Mouse (Mus musculus) lung, postnatal 10 days (tissue): ENCODE results near the gene Gatd1.
"Not testable (repeated sequence)": the region's sequence is repeated elsewhere in the genome, so short reads cannot be mapped to it uniquely, and the experiment has no call there.

Source experiments
- DNase-seq: peaks from one replicate; pipeline ENCODE4 v3.0.0; 2021

Gene Gatd1

DNA sequence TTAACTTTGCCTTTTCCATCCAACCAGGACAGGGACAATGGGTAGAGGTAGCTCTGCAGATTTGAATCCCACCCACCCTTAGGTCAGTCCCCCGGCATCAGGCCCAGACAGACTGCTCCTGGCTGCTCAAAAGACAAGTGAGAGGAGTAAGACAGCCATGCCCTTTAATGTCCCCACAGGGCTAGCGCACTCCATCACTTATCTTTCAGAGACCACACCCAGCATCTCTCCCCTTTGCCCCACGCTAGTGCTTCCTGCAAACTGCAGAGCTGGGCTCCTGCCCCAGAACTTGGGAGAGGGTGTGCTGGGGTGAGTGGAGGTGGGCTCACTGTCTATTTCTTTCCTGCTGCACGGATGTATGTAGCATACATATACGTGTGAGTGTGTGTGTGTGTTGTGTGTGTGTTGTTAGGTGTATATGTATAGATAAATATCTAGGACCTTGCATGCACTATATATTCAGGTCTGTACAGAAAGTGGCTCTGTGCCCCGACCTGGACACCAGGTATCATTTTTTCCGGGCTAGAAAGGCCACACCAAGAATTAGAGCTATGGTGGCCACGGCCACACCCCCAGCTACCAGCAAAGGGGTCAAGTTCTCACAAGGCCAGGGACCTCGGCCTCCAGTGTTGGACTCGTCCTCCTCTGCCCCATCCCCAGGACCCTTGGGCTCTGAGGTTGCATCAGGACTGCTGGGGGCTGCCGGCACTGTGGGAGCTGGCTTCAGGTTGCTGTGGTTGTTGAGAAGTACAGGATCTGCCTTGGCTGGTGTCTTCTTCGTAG lies 13.2 kb upstream of the Gatd1 start:
- DNase-seq: no peak

DNA sequence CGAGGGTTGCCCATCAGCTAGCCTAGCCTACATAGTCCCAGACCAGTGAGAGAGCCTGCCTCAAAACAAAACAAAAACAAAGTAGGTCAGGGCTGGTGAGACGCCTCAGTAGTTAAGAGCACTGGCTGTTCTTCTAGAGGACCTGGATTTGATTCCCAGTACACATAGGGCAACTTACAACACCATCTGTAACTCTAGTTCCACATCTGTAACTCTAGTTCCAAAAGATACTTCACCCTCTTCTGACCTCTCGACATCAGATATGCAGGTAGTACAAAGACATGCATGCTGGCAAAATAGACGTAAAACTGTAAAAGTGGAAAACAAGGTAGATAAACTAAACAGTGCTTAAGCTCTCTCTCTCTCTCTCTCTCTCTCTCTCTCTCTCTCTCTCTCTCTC lies 9.9 kb upstream of the Gatd1 start:
- no peak for DNase-seq

DNA sequence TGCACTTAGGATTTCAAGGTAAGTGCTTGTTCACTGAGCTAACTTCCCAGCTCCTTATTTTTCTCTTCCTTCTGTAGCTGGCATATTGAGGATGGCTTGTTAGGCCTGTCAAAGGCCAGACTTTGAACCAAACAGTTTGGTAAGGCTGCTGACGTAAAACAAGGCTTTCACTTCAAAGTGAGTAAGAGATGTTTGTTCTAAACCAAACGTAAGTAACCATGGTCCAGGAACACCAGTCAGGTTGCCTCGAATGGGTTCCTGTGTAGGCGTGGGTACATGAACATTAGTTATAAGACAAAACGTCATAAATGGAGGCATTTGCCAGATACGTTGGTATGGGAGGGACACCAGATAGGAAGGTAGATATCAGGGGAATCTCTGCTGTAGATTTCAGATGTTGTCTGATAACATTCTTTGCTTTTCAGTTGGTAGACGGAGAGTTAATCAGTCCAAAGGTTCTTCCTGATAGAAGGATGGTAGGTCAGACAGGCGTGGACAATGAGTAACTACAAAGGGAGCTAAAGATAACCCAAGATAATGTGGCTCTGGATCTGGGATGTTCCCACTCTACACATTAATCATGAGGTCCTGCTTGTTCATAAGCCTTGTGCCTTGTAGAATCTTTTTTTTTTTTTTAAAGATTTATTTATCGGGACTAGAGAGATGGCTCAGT lies 6.2 kb upstream of the Gatd1 start:
- no peak for DNase-seq

DNA sequence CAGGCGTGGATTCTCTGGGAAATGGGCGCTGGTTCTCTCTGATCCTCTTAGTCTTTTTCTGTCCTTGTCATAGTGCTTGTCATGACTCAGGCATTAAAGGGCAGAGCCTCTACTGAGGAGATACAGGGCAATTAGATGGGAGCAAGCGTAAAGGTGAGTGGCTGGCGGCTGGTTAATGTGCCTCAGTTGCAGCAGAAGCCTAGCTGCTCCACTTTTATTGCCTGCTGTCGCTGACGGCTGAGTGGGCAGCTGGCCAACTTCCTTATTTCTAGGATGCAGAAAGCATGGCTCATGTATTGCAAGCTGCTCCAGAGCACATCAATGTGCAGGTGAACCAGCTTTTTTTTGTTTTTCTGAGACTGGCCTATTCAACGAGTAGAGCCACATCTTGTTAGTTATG lies 5.0 kb upstream of the Gatd1 start:
- peak; percentile 40 for DNase-seq

DNA sequence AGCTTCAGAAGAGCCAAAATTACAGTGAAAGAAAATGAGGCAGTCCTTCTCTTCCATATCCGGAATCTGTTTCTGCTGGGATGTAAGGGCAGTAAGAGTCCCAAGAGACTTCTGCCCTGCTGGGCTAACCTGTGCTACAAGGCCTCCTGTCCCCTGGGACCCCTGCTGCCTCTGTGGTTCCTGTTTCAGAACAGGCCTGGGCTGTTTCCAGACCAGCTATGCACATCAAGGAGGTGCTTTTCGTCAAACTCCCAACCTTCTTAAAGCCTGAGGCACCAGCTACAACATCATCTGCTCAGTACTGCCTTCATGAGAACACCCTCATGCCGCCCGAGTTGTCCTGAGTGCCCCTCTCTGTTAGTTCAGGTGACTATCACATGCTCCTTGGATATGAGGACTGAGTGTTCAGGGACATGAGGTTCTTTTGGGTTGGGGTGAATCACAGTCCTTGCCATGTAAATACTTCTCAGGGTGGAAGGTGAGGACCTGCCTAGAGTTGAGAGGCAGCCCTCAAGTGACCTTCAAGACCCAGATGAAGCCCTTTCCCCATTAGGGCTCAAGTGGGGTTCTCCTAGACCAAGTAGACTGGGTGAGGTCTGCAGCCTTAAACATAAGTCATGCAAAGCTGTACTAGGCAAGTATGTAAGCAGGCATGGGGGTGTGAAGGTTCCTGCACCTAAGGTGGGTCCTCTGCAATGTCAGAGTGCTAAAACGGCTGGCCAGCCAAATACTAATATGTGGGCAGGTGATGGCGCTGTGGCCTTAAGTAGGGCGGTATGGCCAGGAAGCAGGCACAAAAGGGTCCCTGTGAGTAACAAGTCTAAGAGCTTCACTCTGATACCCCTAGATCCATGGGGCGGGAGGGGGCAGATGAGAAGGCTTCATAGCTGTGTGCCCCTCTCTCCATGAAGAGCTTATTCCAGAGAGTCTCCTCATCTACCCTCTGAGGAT lies 4.1 kb upstream of the Gatd1 start:
- no peak for DNase-seq

DNA sequence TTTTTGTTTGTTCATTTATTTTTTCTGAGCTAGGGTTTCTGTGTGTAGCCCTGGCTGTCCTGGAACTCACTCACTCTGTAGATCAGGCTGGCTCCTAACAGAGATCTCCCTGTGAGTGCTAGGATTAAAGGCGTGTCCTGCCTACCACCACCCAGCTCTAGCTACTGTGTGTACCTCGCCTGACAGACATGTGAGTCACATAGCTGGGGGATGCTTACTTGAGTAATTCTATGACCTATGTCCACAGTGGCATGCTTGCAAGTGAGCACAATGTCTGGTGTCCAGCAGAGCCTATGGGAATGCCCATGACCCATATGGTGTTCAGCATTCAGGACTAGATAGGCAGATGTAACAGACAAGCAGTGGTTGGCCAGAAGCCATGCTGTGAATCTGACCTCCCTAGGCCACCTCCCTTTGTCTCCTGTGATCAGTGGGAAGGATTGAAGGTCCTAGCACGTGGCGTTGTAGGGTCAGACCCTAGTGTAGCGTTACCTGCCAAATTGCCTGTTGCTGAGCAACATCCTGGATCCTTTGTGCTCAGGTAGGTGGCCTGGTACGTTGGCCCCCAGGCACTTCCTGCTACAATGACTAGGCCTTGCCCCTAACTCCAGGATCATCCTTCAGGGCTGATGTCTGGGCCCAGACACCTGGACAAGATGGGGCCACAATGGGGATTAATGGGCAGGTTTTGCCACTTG lies 2.4 kb upstream of the Gatd1 start:
- no peak for DNase-seq

DNA sequence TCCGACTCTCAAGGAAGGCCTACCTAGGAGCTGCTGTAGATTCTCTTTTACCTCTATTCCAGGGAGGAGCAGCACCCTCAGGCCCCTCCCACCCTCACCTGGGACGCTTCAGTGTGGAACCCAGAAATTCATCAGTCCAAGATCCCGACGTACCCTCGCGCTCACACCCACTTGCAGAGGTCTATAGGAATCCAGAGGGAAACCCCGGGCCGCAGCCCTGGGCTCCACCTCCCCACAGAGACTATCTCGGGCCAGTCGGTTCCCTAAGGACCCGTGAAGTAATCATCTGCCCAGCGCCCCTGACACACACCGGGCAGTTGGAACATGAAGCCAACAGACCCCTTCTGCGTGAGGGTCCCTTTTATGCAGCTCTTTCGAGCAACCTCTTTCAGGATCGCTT lies 605 bp downstream of the Gatd1 start:
- DNase-seq: no peak

DNA sequence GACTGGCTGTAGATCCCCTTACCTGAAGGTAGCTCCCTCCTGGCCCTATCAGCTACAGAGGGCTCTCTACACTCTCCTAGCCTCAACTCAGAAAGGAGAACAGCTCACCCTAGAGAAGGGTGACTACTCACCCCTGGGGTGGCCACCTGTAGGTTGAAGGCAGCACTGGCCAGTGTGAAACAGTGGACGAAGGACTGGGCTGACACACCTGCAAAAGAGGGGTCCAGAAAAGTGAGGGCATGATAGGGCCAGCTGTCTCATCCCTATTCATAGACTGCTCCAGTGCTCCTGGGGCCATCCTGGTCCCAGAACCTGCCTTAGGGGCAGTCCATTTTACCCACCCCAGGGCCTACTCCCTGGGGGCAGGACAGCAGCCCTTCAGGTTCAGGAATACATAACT lies 2.3 kb downstream of the Gatd1 start:
- DNase-seq: no peak

DNA sequence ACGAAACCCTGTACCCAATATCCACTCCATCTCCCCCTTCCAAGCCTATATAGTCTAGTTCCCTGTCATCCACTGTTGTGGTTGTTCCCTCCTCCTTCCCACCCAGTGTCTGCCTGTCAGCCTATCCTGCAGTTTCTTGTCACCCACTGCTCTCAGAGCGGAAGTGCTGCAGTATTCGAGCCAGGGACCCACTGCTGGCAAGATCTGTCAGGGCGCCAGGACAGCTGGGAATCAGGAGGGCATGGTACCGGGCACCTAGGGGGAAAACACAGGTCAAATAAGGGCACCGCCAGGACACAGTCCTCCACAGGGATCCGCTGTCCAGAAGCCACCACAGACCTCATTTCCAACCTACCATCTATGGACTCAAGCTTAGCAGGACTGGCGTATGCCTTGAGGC lies 3.3 kb downstream of the Gatd1 start:
- DNase-seq: no peak

DNA sequence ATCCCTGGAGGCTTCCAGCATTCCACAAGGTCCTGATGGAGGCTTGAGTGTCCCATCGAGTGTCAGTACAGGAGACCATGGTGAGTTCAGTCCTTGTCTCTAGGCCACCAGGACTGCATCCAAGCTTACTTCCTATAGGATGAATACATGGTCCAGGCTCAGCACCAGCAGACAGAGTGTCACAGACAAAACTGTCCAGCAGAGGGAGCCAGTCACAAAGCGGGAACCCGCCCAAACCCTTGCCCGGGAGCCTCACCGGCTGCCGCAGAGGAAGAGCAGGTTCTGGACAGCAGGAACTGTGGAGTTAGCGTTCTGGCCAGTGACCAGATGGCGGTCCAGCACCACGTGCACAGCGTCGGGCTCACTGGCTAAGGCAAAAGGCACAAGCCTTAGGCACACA lies 5.1 kb downstream of the Gatd1 start:
- peak; percentile 91 for DNase-seq

DNA sequence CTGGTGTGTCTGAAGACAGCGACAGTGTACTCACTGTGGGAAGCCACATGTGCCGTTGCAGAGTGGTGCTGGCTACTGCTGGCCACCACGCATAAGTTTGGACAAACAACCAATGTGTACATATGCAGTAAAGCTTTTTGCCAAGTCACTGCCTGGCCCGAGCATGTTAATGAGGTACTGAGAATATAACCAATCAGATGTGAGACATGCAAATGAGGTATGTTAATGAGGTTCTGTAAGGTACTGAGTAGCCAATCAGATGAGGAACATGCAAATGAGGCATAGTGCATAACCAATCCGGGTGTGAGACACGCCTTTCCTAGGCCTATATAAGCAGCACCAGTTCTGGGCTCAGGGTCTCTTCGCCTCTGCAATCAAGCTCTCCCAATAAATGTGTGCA lies 6.3 kb downstream of the Gatd1 start:
- not testable (repeated sequence) for DNase-seq

DNA sequence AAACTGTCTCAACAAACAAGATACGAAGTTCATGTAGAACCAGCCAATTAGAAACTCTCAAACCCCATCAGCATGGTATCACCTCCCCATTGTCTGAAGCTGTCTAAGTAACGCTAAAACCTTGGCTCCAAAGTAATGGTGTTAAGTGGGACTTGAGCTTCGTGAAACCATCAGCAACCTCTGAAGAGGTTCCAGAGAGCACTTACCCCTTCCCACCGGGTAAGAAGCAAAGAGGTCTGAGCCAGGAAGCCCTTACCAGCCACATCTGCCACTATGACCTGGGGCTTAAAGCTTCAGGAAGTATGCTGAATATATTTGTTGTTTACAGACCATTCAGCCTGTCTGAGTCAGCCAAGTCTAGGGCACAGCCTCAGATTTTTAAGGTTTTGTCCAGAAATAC lies 8.5 kb downstream of the Gatd1 start:
- no peak for DNase-seq

DNA sequence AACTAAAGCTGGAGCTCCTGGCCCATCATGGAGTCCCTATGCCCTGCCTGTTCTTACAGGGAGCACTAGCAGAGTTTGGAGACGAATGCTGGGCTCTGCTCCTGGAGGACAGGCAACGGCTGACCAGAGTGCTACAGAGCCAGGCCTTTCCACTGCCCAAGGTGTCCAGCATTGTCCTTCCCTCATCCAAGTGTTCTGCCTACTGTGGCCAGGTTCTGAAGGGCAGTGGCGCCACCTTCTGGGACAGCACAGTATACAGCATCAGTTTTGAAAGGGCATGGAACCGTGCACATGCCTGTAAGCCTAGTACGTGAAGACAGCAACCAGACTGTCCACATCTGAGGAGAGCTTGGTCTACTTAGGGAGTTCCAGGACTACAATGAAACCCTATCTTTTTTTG lies 10.6 kb downstream of the Gatd1 start:
- peak; percentile 69 for DNase-seq

DNA sequence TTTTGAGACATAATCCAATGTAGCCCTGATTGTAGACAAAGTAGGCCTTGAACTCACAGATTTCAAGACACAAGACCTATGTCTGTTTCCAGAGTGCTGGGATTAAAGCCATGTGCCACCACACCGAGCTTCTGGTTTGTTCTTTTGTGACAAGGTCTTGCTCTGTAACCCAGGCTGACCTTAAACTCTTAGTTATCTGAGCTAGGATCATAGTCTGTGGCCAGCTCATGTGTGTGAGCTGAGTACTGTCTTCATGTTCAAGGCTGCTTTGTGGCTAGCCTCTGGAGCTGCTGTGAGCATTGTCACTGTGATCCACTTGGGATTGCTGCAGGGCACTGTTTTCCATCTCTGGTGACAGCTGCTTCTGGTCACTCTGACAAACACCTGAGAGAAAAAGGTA lies 18.6 kb downstream of the Gatd1 start:
- DNase-seq: no peak

DNA sequence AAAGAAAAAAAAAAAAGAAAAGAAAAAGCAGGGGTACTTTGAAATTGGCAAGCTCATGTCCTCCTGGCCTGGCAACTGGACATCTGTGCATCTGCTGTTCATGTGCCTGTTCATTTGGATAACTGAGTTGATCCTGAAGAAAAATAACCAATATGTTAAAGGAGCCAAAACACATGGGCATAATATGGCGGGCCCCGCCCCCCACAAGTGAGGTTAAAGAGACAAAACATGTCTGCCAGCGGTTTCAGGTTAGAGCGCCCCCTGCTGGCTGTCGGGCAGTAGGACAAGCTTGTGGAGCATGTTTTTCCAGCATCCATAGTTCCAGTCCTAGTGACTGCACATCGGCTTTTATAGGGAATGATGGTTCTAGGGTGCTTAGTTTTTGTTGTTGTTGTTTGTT lies 19.2 kb downstream of the Gatd1 start:
- DNase-seq: peak; percentile 85

DNA sequence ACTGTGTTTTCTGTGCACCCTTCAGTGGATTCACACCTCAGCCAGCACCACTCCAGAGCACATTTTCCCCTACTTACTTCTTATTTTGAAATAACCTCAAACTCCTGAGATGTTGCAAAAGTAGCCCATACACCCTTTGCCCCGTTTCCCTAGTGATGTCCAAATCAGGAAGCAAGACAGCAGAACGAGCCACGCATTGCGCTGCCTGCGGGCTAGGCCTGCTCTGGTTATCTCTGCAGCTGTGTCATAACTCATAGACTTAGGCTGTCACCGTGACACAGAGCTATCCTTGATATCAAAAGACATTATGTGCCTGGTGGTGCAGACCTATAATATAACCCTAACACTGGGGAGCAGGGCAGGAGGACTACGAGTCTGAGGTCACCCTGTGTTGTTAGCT lies 19.8 kb downstream of the Gatd1 start:
- no peak for DNase-seq

DNA sequence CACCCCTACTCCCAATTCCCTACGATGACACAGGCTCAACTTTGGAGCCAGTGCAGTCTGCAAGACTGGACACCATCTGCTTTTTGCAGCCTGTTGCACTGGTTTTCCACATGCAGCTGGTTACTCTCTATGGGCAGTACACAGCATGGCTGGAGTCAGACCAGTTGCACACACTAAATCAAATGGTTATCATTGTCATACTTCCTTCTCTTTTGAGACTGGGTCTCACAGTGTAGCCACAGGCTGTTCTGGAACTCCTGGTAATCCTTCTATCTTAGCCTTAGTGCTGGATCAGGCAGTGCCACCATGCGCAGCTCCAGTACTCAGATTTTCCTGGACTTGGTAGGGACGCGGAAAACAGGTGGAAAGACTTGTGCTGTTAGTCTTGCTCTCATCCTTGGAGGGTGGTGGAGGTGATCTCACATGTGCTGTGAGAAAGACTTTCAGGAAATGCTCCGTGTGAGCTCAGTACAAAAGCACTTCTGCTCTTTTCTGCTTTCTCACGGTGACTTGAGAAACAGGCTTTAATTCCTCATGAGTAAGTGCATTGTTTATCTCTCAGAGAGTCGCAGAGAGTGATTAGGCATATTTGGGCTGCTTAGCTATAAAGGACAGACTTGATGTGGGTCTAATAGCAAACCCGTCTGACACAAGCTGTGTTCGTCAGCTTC lies 21.2 kb downstream of the Gatd1 start:
- DNase-seq: no peak

DNA sequence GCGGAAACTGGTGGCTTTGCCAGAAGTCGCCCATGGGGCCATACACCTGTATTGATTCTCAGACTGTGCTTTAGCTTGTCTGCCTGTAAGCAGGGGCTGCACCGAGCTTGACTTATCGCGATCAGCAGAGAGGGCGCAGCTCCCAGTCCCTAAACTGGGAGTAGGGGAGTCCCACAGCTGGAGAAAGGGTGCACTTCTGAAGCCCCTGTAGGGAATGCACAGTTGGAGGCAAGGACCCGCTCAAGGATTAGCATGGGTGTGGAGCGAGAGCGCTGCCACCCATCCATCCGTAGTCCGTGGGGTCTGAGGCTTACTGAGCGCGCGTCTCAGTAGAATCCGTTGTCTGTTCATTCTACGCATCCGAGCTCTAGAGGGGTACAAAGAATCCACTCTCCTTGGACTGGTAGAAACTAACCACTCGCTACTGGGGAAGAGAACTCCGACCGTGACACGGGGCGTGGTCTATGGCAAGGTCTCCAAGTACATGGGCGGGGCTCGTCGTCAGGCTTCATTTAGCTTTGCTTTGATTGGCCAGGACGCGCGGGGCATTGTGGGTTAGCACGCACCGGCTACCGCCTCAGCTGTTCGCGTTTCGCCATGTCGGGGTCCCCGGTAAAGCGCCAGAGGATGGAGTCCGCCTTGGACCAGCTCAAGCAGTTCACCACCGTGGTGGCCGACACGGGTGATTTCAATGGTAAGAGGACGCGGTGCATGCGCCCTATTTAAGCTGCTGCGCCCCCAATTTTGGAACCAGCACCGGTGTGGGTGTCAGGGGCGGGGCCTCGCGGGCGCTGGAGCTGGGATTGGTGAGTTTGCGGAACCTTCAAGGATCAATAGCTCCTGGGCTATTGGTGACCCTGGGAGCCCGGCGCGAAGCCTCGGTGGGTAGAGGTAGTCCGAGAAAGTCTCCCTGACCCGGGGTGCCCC lies 22.0 kb downstream of the Gatd1 start, which contains the start of gene Taldo1:
Gene Taldo1 (plus strand): TSS at position 575 of the 927 bp plus-strand sequence.
- DNase-seq: peak; percentile 99

DNA sequence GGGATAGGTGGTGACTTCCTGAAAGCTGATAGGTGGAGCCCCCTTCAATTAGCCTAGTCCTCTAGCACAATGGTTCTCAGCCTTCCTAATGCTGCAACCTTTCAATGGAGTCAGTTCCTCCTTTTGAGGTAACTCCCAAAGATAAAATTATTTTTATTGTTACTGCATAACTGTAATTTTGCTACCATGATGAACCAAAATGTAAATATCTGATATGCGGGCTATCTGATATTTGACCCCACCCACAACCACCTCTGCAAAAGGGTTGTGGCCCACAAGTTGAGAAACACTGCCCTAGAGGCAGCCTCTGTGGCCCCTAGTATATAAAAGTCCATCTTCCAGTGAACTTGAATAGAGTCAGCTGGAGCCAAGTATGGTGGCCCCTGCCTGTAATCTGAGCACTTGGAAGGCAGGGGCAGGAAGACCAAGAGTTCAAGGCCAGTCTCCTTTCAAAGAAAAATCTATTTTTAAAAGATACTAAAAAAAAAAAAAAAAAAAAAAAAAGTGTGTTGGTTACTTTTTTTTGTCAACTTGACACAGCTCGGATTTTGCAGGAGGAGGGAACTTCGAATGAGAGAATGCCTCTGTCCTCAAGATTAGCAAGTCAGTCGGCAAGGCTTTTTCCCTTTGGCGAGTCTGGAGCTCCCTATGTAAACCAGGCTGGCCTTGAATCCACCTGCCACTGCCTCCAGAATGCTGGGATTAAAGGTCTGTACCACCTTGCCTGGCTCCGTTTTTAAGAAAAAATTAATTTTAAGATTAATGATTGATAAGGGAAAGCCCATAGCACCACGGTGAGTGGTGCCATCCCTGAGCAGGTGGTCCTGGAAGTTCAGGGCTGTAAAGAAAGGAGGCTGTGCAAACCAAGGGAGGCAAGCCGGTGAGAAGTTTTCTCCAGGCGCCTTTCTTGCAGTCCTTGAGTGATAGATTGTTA lies 23.3 kb downstream of the Gatd1 start:
- DNase-seq: no peak
